Mouse (Mus musculus) stomach, postnatal 0 days (tissue): Measurements from ENCODE around the gene Tbcel. TPM values are rescaled to one million over a fixed set of nuclear protein-coding genes. Genes with fewer than 3 reads are reported as not detected.

Source experiments
- ATAC-seq: fragments of 200-750 bp; cut with Nextera tagmentation; 2 replicates; pipeline ENCODE4 v1.8.0; 2017; ENCODE audit not compliant: low FRiP score, low TSS enrichment
- DNase-seq: peaks from one replicate; pipeline ENCODE4 v3.0.0-alpha.2; 2016; ENCODE audit warnings: low spot score
- H3K27ac ChIP-seq: fragments of 300-500 bp; sonication (generic); replicated peaks from 2 replicates; pipeline ENCODE4 v1.5.1; 2014; ENCODE audit warnings: mild to moderate bottlenecking, control low read depth
- H3K27me3 ChIP-seq: fragments of 300-500 bp; sonication (generic); 2 replicates; pipeline ENCODE4 v1.6.1; 2014; ENCODE audit warnings: low read length; ENCODE audit not compliant: control insufficient read depth, insufficient read depth
- H3K36me3 ChIP-seq: fragments of 300-500 bp; sonication (generic); 2 replicates; pipeline ENCODE4 v1.6.1; 2014; ENCODE audit warnings: low read length, mixed read lengths; ENCODE audit not compliant: control insufficient read depth, insufficient read depth
- H3K4me1 ChIP-seq: fragments of 300-500 bp; sonication (generic); replicated peaks from 2 replicates; pipeline ENCODE4 v1.6.1; 2014; ENCODE audit warnings: antibody characterized with exemption; ENCODE audit not compliant: control insufficient read depth, insufficient read depth
- H3K4me2 ChIP-seq: fragments of 300-500 bp; sonication (generic); replicated peaks from 2 replicates; pipeline ENCODE4 v1.6.1; 2014; ENCODE audit warnings: low read depth, mild to moderate bottlenecking, control low read depth, moderate library complexity
- H3K4me3 ChIP-seq: fragments of 300-500 bp; sonication (generic); 2 replicates; pipeline ENCODE4 v1.5.1; 2014; ENCODE audit warnings: low read depth, low read length, control low read depth
- H3K9ac ChIP-seq: fragments of 300-500 bp; sonication (generic); 2 replicates; pipeline ENCODE4 v1.6.1; 2014; ENCODE audit warnings: mild to moderate bottlenecking, low read length, control low read depth, mixed read lengths
- H3K9me3 ChIP-seq: fragments of 300-500 bp; sonication (generic); 2 replicates; pipeline ENCODE4 v1.6.1; 2016; ENCODE audit warnings: low read length; ENCODE audit not compliant: control insufficient read depth
- CTCF ChIP-seq: IDR thresholded peaks from 2 replicates; pipeline ENCODE4 v1.5.1; 2016; ENCODE audit warnings: antibody characterized with exemption, low read depth, mild to moderate bottlenecking, moderate library complexity
- EP300 ChIP-seq: optimal IDR thresholded peaks from 2 replicates; pipeline ENCODE3; 2016; ENCODE audit warnings: antibody characterized with exemption
- WGBS: fragments of 180-500 bp; shearing (Covaris S2); extraction: QIAGEN DNeasy Blood & Tissue Kit; methylation state at CpG from one replicate; pipeline ENCODE4 v1.1.7; 2014; 5-methylcytosine and 5-hydroxymethylcytosine counted together
- polyA plus RNA-seq: library from polyadenylated mRNA; unstranded; fragments of >200 nt; fragmentation: Nextera tagmentation; extraction: Ambion mirVana; gene quantifications from 2 replicates; pipeline ENCODE4 v1.2.1, GENCODE M21; 2015

Gene Tbcel
- polyA plus RNA-seq, 1 experiment from 2014 or later: 3.0 TPM

DNA sequence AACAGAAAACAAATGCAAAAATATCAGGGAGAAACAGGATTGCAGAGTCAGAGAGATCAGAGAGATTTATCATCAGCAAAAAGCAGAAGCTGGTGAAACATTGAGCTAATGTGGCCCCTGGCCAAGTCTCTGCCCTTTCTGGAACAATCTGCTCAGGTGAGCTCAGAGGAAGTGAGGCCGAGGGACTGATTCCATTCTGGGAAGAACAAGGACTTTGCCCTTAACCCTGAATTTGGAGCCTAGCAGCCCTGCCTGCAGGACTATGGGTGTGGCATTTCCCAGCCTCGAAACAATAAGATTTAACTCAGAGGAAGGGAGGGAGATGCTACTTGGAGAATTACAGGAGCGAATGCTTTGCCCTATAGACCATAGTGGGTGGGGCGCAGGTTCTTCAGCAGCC lies 4.7 kb upstream of the Tbcel start:
- Histone ChIP-seq H3K27ac (no peak overlapping the region), H3K4me2 (no peak overlapping the region), H3K4me1 (no peaks in the 10 kb centered on the region), H3K4me3 (no peak overlapping the region), H3K9ac (no peak overlapping the region), H3K36me3 (no peaks in the 10 kb centered on the region), H3K27me3 (no peaks in the 10 kb centered on the region), H3K9me3 (no peaks in the 10 kb centered on the region)
- TF ChIP-seq CTCF: no peak
- no peak for TF ChIP-seq EP300
- WGBS: 52% methylated on average over 4 of the region's 4 CpGs
- ATAC-seq: peak; percentile 86
- peak; percentile 68 for DNase-seq

- ATAC-seq (no peak), DNase-seq (no peak)
- H3K4me3 ChIP-seq: no peak overlapping the region
Measured at GRCm38 (mm10) chr9:42508235-42508634, 626 bp upstream of the Tbcel start.

DNA sequence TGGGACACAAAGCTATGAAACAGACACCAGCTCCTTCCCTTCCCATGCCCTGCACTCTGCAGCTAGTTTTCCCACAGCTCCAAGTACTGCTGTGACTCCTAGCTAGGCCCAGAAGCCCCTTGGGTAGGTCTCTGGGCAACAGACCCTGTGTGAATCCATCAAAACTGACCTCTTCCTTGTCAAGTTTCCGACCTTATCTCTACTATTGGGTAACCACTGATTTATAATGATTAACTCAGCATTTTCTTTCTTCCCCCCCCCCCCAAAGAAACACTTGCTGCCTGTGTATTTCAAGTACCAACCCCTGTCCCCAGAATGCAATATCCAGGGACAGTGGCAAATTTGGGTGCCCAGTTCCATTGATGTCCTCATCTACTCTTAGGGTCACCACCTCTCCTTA lies 587 bp downstream of the Tbcel start:
- Histone ChIP-seq H3K4me2 (no peak overlapping the region), H3K4me3 (no peak overlapping the region), H3K9me3 (no peaks in the 10 kb centered on the region), H3K4me1 (no peaks in the 10 kb centered on the region), H3K27me3 (no peaks in the 10 kb centered on the region), H3K36me3 (no peaks in the 10 kb centered on the region), H3K9ac (no peak overlapping the region), H3K27ac (no peak overlapping the region)
- ATAC-seq (no peak), DNase-seq (no peak)
- WGBS: 38% methylated on average over 1 of the region's 1 CpGs
- TF ChIP-seq CTCF (no peak), EP300 (no peak)

More at GRCm38 (mm10) chr9:42508235-42508634, 626 bp upstream of the Tbcel start:
- TF ChIP-seq CTCF (no peak), EP300 (no peak)
- Histone ChIP-seq H3K36me3 (no peaks in the 10 kb centered on the region), H3K9me3 (no peaks in the 10 kb centered on the region), H3K27me3 (no peaks in the 10 kb centered on the region), H3K4me1 (no peaks in the 10 kb centered on the region), H3K4me2 (no peak overlapping the region), H3K9ac (no peak overlapping the region), H3K27ac (no peak overlapping the region)
- WGBS: 66% methylated on average over 7 of the region's 7 CpGs

- no peaks in the 10 kb centered on the region for H3K9me3 ChIP-seq
- TF ChIP-seq EP300: no peak
- TF ChIP-seq CTCF: no peak
- no peak overlapping the region for H3K9ac ChIP-seq
- no peak overlapping the region for H3K4me3 ChIP-seq
- no peak overlapping the region for H3K4me2 ChIP-seq
- no peaks in the 10 kb centered on the region for H3K36me3 ChIP-seq
- no peaks in the 10 kb centered on the region for H3K4me1 ChIP-seq
- DNase-seq (no peak), ATAC-seq (no peak)
- H3K27ac ChIP-seq: no peak overlapping the region
- no peaks in the 10 kb centered on the region for H3K27me3 ChIP-seq
- 74% methylated on average over 3 of the region's 3 CpGs for WGBS
Measured at GRCm38 (mm10) chr9:42504971-42505510, 2.6 kb downstream of the Tbcel start.

GRCm38 (mm10) chr9:42504559-42504958 lies 3.0 kb downstream of the Tbcel start:
- no peak for TF ChIP-seq CTCF
- no peak for TF ChIP-seq EP300
- 33% methylated on average over 11 of the region's 11 CpGs for WGBS
- Histone ChIP-seq H3K4me1 (no peaks in the 10 kb centered on the region), H3K4me2 (no peak overlapping the region), H3K4me3 (no peak overlapping the region), H3K9me3 (no peaks in the 10 kb centered on the region), H3K9ac (no peak overlapping the region), H3K27me3 (no peaks in the 10 kb centered on the region), H3K27ac (no peak overlapping the region), H3K36me3 (no peaks in the 10 kb centered on the region)
- ATAC-seq (no peak), DNase-seq (no peak)

DNA sequence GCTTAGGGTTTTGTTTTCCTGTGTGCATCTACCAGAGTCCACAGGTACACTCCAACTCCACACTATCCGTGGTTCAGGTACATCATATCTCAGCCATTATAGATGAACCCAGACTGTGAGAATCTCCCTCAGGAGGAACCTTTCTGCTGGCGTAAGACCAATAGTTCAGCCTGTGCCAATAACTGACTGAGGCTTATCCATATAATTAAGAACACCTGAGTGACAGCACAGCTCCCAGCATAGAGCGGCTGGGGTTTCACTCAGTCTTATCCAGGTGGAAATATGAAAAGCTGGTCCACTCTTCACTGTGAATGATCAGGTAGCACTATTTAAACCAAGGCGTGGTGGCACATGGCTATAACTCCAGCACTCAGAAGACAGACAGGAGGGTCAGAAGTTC lies 3.9 kb downstream of the Tbcel start:
- H3K27ac ChIP-seq: no peak overlapping the region
- H3K4me3 ChIP-seq: no peak overlapping the region
- no peaks in the 10 kb centered on the region for H3K36me3 ChIP-seq
- H3K4me2 ChIP-seq: no peak overlapping the region
- H3K4me1 ChIP-seq: no peaks in the 10 kb centered on the region
- WGBS: 66% methylated on average over 4 of the region's 4 CpGs
- ATAC-seq: no peak
- no peak overlapping the region for H3K9ac ChIP-seq
- H3K27me3 ChIP-seq: no peaks in the 10 kb centered on the region
- TF ChIP-seq EP300: no peak
- no peak for TF ChIP-seq CTCF
- no peaks in the 10 kb centered on the region for H3K9me3 ChIP-seq
- DNase-seq: no peak
